Mouse (Mus musculus) frontal cortex, adult (tissue): ENCODE results near the gene Ubap1.

Experiments
- ATAC-seq: cut with Nextera tagmentation; 2 replicates; pipeline ENCODE4 v1.9.2; 2017; ENCODE audit warnings: mild to moderate bottlenecking, moderate library complexity, mixed read lengths; ENCODE audit not compliant: low TSS enrichment

Gene Ubap1

GRCm38 (mm10) chr4:41438931-41439330 is 90.1 kb downstream of the Ubap1 start:
- no peak for ATAC-seq
